Mouse (Mus musculus): ENCODE measurements at regions not wholly inside any gene's neighbourhood (a gene's known extent, or its start where the extent isn't known, plus 50 kb on each side); places are given as distances from the start of the nearest gene placed in this dataset.

GRCm38 (mm10) chr9:34202122-34202941 lies 283.4 kb upstream of the Kirrel3 start:
- Histone ChIP-seq H3K4me3 (ENCODE audit: low read depth, low read length) (no peak overlapping the region), H3K36me3 (ENCODE audit: control insufficient read depth, insufficient read depth) (no peaks in the 10 kb centered on the region), H3K4me2 (replicated peaks; ENCODE audit: low read depth) (no peak overlapping the region), H3K9me3 (ENCODE audit: control insufficient read depth) (no peaks in the 10 kb centered on the region), H3K9ac (ENCODE audit: low read depth, low read length) (no peak overlapping the region), H3K27ac (ENCODE audit: low read depth, low read length) (no peak overlapping the region), H3K27me3 (replicated peaks; ENCODE audit: control insufficient read depth, insufficient read depth, low read length) (no peaks in the 10 kb centered on the region), H3K4me1 (replicated peaks; ENCODE audit: control insufficient read depth, insufficient read depth, low read length) (no peaks in the 10 kb centered on the region)
- no peak for ATAC-seq
- TF ChIP-seq CTCF (IDR thresholded peaks at IDR 0.05; ENCODE audit: low read depth): no peak
- 48% methylated on average over 13 of the region's 13 CpGs for whole genome bisulfite sequencing

DNA sequence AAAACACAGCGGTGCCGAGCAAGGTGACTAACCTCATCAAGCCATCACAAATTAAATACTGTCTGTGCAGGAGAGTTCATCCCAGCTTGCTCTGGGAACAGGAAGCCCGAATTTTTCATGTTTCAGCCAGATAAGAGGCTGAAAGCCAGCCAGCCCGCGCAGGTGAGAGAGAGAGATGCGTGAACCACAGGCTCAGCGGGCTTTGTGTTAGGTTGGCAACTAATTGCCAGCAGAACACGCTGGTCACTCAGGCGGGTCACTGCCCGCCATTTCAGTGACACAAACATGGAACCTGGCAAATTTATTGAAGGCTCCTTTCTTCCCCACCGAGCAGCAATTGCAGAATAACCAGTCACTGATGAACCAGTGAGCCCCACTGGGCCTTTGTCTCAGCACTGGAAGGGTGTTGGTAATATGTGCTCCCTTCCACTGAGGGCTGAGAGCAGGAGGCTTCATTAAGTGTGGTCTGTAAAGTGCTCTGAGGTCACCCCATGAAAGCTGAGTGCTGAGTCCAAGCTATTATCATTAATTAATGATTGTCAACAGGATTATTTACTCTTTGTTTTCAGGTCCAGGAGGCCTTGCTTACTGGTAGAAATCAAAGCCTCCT lies 282.6 kb upstream of the Kirrel3 start:
- H3K4me3 ChIP-seq (ENCODE audit: low read depth, low read length): no peak overlapping the region
- H3K27ac ChIP-seq (ENCODE audit: low read depth, low read length): no peak overlapping the region
- ATAC-seq: no peak
- H3K9me3 ChIP-seq (ENCODE audit: control insufficient read depth): no peaks in the 10 kb centered on the region
- H3K9ac ChIP-seq (ENCODE audit: low read depth, low read length): no peak overlapping the region
- WGBS: 52% methylated on average over 11 of the region's 11 CpGs
- no peak for TF ChIP-seq CTCF (IDR thresholded peaks at IDR 0.05; ENCODE audit: low read depth)
- no peaks in the 10 kb centered on the region for H3K4me1 ChIP-seq (replicated peaks; ENCODE audit: control insufficient read depth, insufficient read depth, low read length)
- H3K36me3 ChIP-seq (ENCODE audit: control insufficient read depth, insufficient read depth): no peaks in the 10 kb centered on the region
- no peak overlapping the region for H3K4me2 ChIP-seq (replicated peaks; ENCODE audit: low read depth)
- no peaks in the 10 kb centered on the region for H3K27me3 ChIP-seq (replicated peaks; ENCODE audit: control insufficient read depth, insufficient read depth, low read length)

DNA sequence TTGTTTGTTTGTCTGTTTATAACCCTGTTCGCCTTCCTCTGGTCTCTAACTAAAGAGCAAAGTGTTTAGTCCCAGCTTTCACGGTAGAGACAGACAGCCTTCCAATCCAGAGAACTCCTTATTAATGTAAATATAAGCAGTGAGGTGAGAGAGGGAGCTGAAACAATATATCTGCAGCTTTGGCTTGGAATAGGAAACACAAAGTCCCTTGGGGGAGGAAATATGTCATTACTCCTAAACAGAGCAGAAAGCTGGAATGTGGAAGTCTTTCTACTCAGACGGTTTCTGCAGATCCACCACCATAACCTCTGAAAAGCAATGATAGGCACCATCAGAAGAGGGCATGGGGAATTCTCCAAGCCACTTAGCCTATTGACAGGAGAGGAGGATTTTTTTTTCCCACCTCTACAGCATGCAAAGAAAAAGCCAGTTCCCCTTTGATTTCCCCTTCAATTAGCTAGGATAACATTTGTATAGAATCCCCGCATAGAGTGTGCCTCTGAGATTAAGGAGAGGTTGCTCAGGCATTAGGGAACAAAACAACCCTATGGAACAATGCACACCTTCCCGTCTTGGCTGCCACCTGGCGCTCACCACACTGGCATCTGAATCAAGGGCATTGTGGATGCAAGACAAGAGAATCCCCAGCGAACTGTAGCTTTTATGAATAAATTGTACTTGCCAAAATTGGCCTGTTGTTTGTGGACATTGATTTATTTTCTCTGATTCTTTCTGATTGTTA lies 281.9 kb upstream of the Kirrel3 start:
- no peak overlapping the region for H3K4me2 ChIP-seq (replicated peaks; ENCODE audit: low read depth)
- no peaks in the 10 kb centered on the region for H3K4me1 ChIP-seq (replicated peaks; ENCODE audit: control insufficient read depth, insufficient read depth, low read length)
- no peaks in the 10 kb centered on the region for H3K27me3 ChIP-seq (replicated peaks; ENCODE audit: control insufficient read depth, insufficient read depth, low read length)
- no peak overlapping the region for H3K4me3 ChIP-seq (ENCODE audit: low read depth, low read length)
- no peaks in the 10 kb centered on the region for H3K36me3 ChIP-seq (ENCODE audit: control insufficient read depth, insufficient read depth)
- ATAC-seq: no peak
- WGBS: 55% methylated on average over 7 of the region's 7 CpGs
- H3K9me3 ChIP-seq (ENCODE audit: control insufficient read depth): no peaks in the 10 kb centered on the region
- no peak for TF ChIP-seq CTCF (IDR thresholded peaks at IDR 0.05; ENCODE audit: low read depth)
- no peak overlapping the region for H3K27ac ChIP-seq (ENCODE audit: low read depth, low read length)
- H3K9ac ChIP-seq (ENCODE audit: low read depth, low read length): no peak overlapping the region

GRCm38 (mm10) chr9:34204479-34204878 lies 281.2 kb upstream of the Kirrel3 start:
- no peaks in the 10 kb centered on the region for H3K27me3 ChIP-seq (replicated peaks; ENCODE audit: control insufficient read depth, insufficient read depth, low read length)
- no peak overlapping the region for H3K4me3 ChIP-seq (ENCODE audit: low read depth, low read length)
- no peak overlapping the region for H3K9ac ChIP-seq (ENCODE audit: low read depth, low read length)
- no peak overlapping the region for H3K4me2 ChIP-seq (replicated peaks; ENCODE audit: low read depth)
- H3K36me3 ChIP-seq (ENCODE audit: control insufficient read depth, insufficient read depth): no peaks in the 10 kb centered on the region
- H3K9me3 ChIP-seq (ENCODE audit: control insufficient read depth): no peaks in the 10 kb centered on the region
- TF ChIP-seq CTCF (IDR thresholded peaks at IDR 0.05; ENCODE audit: low read depth): no peak
- H3K27ac ChIP-seq (ENCODE audit: low read depth, low read length): no peak overlapping the region
- H3K4me1 ChIP-seq (replicated peaks; ENCODE audit: control insufficient read depth, insufficient read depth, low read length): no peaks in the 10 kb centered on the region
- no peak for ATAC-seq
- WGBS: 64% methylated on average over 2 of the region's 2 CpGs

GRCm38 (mm10) chr9:34231561-34231960 lies 254.1 kb upstream of the Kirrel3 start:
- TF ChIP-seq CTCF (IDR thresholded peaks at IDR 0.05; ENCODE audit: low read depth): no peak
- no peaks in the 10 kb centered on the region for H3K27me3 ChIP-seq (replicated peaks; ENCODE audit: control insufficient read depth, insufficient read depth, low read length)
- 9% methylated on average over 2 of the region's 2 CpGs for WGBS
- no peaks in the 10 kb centered on the region for H3K4me1 ChIP-seq (replicated peaks; ENCODE audit: control insufficient read depth, insufficient read depth, low read length)
- no peaks in the 10 kb centered on the region for H3K9me3 ChIP-seq (ENCODE audit: control insufficient read depth)
- H3K36me3 ChIP-seq (ENCODE audit: control insufficient read depth, insufficient read depth): no peaks in the 10 kb centered on the region
- no peak overlapping the region for H3K4me2 ChIP-seq (replicated peaks; ENCODE audit: low read depth)
- no peak overlapping the region for H3K27ac ChIP-seq (ENCODE audit: low read depth, low read length)
- no peak overlapping the region for H3K4me3 ChIP-seq (ENCODE audit: low read depth, low read length)
- ATAC-seq: no peak
- no peak overlapping the region for H3K9ac ChIP-seq (ENCODE audit: low read depth, low read length)

- Histone ChIP-seq H3K9ac (ENCODE audit: low read depth, low read length) (no peak overlapping the region), H3K27me3 (replicated peaks; ENCODE audit: control insufficient read depth, insufficient read depth, low read length) (no peaks in the 10 kb centered on the region), H3K4me1 (replicated peaks; ENCODE audit: control insufficient read depth, insufficient read depth, low read length) (no peaks in the 10 kb centered on the region), H3K36me3 (ENCODE audit: control insufficient read depth, insufficient read depth) (no peaks in the 10 kb centered on the region), H3K4me3 (ENCODE audit: low read depth, low read length) (no peak overlapping the region), H3K9me3 (ENCODE audit: control insufficient read depth) (no peaks in the 10 kb centered on the region), H3K27ac (ENCODE audit: low read depth, low read length) (no peak overlapping the region), H3K4me2 (replicated peaks; ENCODE audit: low read depth) (no peak overlapping the region)
- ATAC-seq: no peak
- TF ChIP-seq CTCF (IDR thresholded peaks at IDR 0.05; ENCODE audit: low read depth): no peak
Measured at GRCm38 (mm10) chr9:34234734-34235133, 251.0 kb upstream of the Kirrel3 start.
